Mouse (Mus musculus) olfactory bulb, adult 2 months (tissue): ENCODE measurements around the gene Pacsin1.

Experiments used
- CTCF ChIP-seq: fragments of 200-500 bp; IDR thresholded peaks from 2 replicates; pipeline ENCODE4 v1.5.1; 2012; ENCODE audit warnings: low read depth, mild to moderate bottlenecking, low read length, moderate library complexity; ENCODE audit not compliant: insufficient read depth
- POLR2A ChIP-seq: fragments of 200-500 bp; IDR thresholded peaks from 2 replicates; pipeline ENCODE4 v1.6.1; 2012; ENCODE audit warnings: mild to moderate bottlenecking, low read depth, low read length, moderate library complexity; ENCODE audit not compliant: insufficient read depth

- no peak for TF ChIP-seq CTCF
- no peak for TF ChIP-seq POLR2A
Measured at GRCm38 (mm10) chr17:27701856-27702255, 46.5 kb downstream of the Pacsin1 start.
